Mouse (Mus musculus): Measurements from ENCODE around the gene Rpl13. TPM values are rescaled to one million over a fixed set of nuclear protein-coding genes. Genes with fewer than 3 reads are reported as not detected.

The Rpl13 gene
- polyA plus RNA-seq, 1 experiment: 864 TPM

DNA sequence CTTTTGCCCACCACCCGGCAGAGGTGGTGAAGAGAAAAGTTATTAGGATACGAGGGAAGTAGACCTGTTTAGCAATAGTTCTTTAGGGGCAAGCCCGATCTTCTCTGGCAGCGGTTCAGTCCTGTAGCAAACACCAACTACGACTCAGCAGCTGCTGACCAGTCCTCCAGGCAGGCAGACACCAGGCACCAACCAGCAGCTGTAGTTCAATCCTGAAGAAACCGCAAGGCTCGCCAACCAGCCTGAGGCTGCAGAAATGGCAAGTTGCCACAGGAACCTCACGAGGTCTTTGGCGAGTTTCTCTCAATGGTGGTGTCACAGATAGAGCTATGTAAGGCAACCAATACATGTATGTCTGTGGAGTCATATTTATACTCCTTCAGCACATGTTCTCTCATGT, 10.7 kb downstream of the Rpl13 start:
- TF ChIP-seq POLR2A (IDR thresholded peaks at IDR 0.05; ENCODE audit: borderline replicate concordance, insufficient read depth, low read length): no peak
- no peak for TF ChIP-seq CTCF (IDR thresholded peaks at IDR 0.05; ENCODE audit: borderline replicate concordance, insufficient read depth, low read depth, low read length)
- H3K27ac ChIP-seq (ENCODE audit: insufficient read depth, low read length): no peak overlapping the region
- H3K27me3 ChIP-seq (ENCODE audit: control insufficient read depth, insufficient read depth, low read length): no peaks in the 10 kb centered on the region; the same call in 1 of the 2 replicates
- no peak for DNase-seq
- WGBS: 26% methylated on average over 9 of the region's 9 CpGs
- no peaks in the 10 kb centered on the region; the same call in 1 of the 2 replicates for H3K4me1 ChIP-seq (ENCODE audit: control insufficient read depth, insufficient read depth, low read length)
- H3K4me3 ChIP-seq (replicated peaks; ENCODE audit: insufficient read depth, low read depth, low read length): no peak overlapping the region

DNA sequence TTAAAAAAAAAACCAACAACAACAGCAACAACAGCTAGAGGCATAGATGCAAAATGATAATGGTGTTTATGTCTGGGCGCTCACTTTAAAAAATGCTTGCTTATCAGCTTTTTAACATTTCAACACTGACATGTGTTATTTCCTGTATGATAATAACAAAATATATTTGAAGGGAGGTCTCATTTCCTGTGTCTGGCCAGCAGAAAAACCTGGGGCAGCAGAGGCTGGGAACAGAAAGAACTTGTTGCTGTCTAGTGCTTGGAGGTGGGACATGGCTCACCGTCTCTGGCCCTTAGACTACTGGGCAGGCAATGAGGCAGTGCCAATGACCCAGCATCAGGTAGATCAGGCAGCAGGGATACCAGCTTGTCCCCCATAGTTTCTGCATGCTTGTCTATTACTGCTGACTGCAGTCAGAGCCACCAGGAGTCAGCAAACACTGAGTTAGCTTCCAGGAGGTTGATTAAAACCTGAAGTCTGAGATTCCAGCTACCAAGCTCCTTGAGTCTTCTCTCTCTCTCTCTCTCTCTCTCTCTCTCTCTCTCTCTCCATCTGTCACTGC, 11.8 kb downstream of the Rpl13 start:
- WGBS: 59% methylated on average over 2 of the region's 2 CpGs
- DNase-seq: no peak
- Histone ChIP-seq H3K4me1 (ENCODE audit: control insufficient read depth, insufficient read depth, low read length) (no peaks in the 10 kb centered on the region; the same call in 1 of the 2 replicates), H3K27ac (ENCODE audit: insufficient read depth, low read length) (no peak overlapping the region), H3K27me3 (ENCODE audit: control insufficient read depth, insufficient read depth, low read length) (no peaks in the 10 kb centered on the region; the same call in 1 of the 2 replicates), H3K4me3 (replicated peaks; ENCODE audit: insufficient read depth, low read depth, low read length) (no peak overlapping the region)
- TF ChIP-seq POLR2A (IDR thresholded peaks at IDR 0.05; ENCODE audit: borderline replicate concordance, insufficient read depth, low read length) (no peak), CTCF (IDR thresholded peaks at IDR 0.05; ENCODE audit: borderline replicate concordance, insufficient read depth, low read depth, low read length) (no peak)

DNA sequence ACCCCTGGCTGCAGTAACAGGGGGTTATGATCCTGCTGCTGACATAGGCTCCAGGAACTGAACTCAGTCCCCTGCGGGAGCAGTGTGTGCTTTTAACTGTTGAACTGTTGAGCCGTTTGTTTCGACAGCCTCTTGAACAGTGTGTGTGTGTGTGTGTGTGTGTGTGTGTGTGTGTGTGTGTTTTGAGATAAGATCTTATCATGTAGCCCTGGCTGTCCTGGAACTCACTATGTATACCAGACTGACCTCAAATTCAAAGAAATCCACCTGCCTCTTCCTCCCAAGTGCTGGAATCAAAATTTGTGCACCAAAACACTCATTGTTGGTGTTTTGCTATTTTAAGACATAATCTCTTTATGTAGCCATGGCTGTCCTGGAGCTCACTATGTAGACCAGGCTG, 12.5 kb downstream of the Rpl13 start:
- Histone ChIP-seq H3K27ac (ENCODE audit: insufficient read depth, low read length) (no peak overlapping the region), H3K4me3 (replicated peaks; ENCODE audit: insufficient read depth, low read depth, low read length) (no peak overlapping the region), H3K4me1 (ENCODE audit: control insufficient read depth, insufficient read depth, low read length) (no peaks in the 10 kb centered on the region; the same call in 1 of the 2 replicates), H3K27me3 (ENCODE audit: control insufficient read depth, insufficient read depth, low read length) (no peaks in the 10 kb centered on the region; the same call in 1 of the 2 replicates)
- 62% methylated on average over 3 of the region's 3 CpGs for WGBS
- DNase-seq: no peak
- TF ChIP-seq POLR2A (IDR thresholded peaks at IDR 0.05; ENCODE audit: borderline replicate concordance, insufficient read depth, low read length) (no peak), CTCF (IDR thresholded peaks at IDR 0.05; ENCODE audit: borderline replicate concordance, insufficient read depth, low read depth, low read length) (no peak)

DNA sequence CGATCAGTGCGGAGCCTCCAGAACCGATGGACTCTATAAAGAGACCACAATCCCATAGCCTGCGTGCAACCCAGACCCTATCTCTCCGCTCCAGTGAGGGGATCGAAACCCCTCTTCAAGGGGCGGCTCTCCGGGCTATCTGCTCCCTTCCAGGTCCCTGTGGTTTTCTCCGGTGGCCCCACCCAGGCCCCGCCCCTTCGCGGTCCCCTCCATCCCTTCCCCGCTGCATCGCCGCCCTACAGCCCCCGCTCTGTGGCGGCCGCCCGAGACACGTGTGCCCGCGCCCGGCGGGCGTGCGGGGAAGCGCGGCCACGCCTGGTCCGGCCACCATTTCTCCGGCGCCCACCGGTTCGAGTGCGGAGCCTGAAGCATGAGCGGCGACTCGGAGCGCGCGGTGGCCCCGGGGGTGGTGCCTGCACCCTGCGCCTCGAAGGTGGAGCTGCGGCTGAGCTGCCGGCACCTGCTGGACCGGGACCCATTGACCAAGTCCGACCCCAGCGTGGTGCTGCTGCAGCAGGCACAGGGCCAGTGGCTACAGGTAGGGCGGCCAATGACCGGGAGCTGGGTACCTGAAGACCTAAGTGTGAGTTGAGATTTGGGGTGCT, 15.1 kb downstream of the Rpl13 start, which contains the start of gene Cpne7:
Cpne7 (plus strand) TSS at position 248 of the 605 bp plus-strand sequence.
- Histone ChIP-seq H3K27ac (ENCODE audit: insufficient read depth, low read length) (no peak within 1 kb of the TSS), H3K4me1 (ENCODE audit: control insufficient read depth, insufficient read depth, low read length) (no peaks in the 10 kb centered on the region; the same call in 1 of the 2 replicates), H3K27me3 (ENCODE audit: control insufficient read depth, insufficient read depth, low read length) (no peaks in the 10 kb centered on the region; the same call in 1 of the 2 replicates), H3K4me3 (replicated peaks; ENCODE audit: insufficient read depth, low read depth, low read length) (peak within 1 kb of the TSS; percentile 47)
- no peak for TF ChIP-seq CTCF (IDR thresholded peaks at IDR 0.05; ENCODE audit: borderline replicate concordance, insufficient read depth, low read depth, low read length)
- no peak for TF ChIP-seq POLR2A (IDR thresholded peaks at IDR 0.05; ENCODE audit: borderline replicate concordance, insufficient read depth, low read length)
- DNase-seq: peak in 1 of 2 experiments; percentile 43
- 2% methylated on average over 51 of the region's 51 CpGs for WGBS

DNA sequence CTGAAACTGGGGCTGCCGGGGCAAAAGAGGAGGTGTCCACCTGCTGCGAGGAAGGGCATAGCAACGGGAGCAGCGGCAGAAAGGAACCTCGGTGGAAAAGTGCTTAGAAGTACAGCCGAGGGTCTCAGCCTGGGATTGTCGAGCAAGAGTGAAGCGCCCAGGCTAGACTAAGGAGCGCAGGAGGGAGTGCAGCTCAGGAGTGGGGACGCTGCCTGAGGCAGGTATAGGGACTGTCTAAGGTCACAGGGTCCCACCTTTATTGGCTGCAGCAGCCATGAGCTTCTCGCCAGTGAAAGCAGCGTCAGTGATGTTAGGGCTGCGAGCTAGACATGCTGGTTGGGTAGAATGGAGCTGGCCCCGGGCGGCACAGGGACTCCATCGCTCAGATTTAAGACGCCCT, 15.6 kb downstream of the Rpl13 start:
- 3% methylated on average over 17 of the region's 17 CpGs for WGBS
- Histone ChIP-seq H3K27me3 (ENCODE audit: control insufficient read depth, insufficient read depth, low read length) (no peaks in the 10 kb centered on the region; the same call in 1 of the 2 replicates), H3K27ac (ENCODE audit: insufficient read depth, low read length) (no peak overlapping the region), H3K4me1 (ENCODE audit: control insufficient read depth, insufficient read depth, low read length) (no peaks in the 10 kb centered on the region; the same call in 1 of the 2 replicates), H3K4me3 (replicated peaks; ENCODE audit: insufficient read depth, low read depth, low read length) (peak overlapping the region; percentile 47)
- TF ChIP-seq CTCF (IDR thresholded peaks at IDR 0.05; ENCODE audit: borderline replicate concordance, insufficient read depth, low read depth, low read length) (no peak), POLR2A (IDR thresholded peaks at IDR 0.05; ENCODE audit: borderline replicate concordance, insufficient read depth, low read length) (no peak)
- DNase-seq: no peak

DNA sequence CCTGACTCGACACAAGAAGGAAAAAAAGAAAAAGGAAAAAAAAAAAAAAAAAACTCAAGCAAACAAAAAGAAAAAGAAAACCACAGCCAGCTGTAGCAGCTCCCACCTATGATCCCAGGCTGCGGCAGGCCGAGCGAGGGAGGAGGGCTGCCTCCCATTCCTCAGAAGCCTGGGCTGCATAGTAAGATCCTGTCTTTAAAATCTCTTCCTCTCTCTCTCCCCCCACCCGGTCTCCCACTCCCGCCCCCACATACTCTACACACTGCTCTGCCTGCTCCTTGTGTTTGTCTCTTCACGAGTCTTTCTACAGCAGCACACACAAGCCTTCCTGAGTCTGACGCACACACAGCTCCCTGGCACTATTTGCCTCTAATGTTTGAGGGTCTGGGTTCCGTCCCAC, 19.9 kb downstream of the Rpl13 start:
- 70% methylated on average over 9 of the region's 9 CpGs for WGBS
- H3K27me3 ChIP-seq (ENCODE audit: control insufficient read depth, insufficient read depth, low read length): no peaks in the 10 kb centered on the region; the same call in 1 of the 2 replicates
- H3K4me3 ChIP-seq (replicated peaks; ENCODE audit: insufficient read depth, low read depth, low read length): no peak overlapping the region
- no peak for DNase-seq
- H3K27ac ChIP-seq (ENCODE audit: insufficient read depth, low read length): no peak overlapping the region
- no peak for TF ChIP-seq POLR2A (IDR thresholded peaks at IDR 0.05; ENCODE audit: borderline replicate concordance, insufficient read depth, low read length)
- TF ChIP-seq CTCF (IDR thresholded peaks at IDR 0.05; ENCODE audit: borderline replicate concordance, insufficient read depth, low read depth, low read length): no peak
- peaks cover 4% of the 10 kb centered on the region; the same call in 1 of the 2 replicates for H3K4me1 ChIP-seq (ENCODE audit: control insufficient read depth, insufficient read depth, low read length)

DNA sequence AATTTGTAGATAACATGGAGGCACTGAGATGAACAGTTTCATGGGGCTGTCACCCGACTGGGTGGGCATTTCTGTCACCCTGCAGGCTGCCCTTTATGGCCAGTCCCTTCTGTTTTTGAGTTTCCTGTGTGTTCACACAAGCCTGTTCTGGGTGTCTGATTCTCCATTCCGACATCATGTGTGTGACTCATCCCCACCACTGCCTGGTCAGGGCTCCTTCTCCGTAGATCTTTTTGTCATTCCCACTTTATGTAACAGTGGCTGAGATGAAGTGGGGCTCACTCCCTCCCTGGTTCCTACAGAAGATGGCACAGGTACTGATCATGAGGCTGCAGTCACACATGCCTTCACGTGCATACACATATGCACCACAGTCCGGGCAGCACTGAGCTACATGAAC, 20.5 kb downstream of the Rpl13 start:
- TF ChIP-seq POLR2A (IDR thresholded peaks at IDR 0.05; ENCODE audit: borderline replicate concordance, insufficient read depth, low read length) (no peak), CTCF (IDR thresholded peaks at IDR 0.05; ENCODE audit: borderline replicate concordance, insufficient read depth, low read depth, low read length) (no peak)

More for the DNA sequence above, 20.5 kb downstream of the Rpl13 start:
- 79% methylated on average over 5 of the region's 5 CpGs for WGBS
- Histone ChIP-seq H3K4me3 (replicated peaks; ENCODE audit: insufficient read depth, low read depth, low read length) (no peak overlapping the region), H3K27ac (ENCODE audit: insufficient read depth, low read length) (no peak overlapping the region), H3K4me1 (ENCODE audit: control insufficient read depth, insufficient read depth, low read length) (peaks cover 4% of the 10 kb centered on the region; the same call in 1 of the 2 replicates), H3K27me3 (ENCODE audit: control insufficient read depth, insufficient read depth, low read length) (no peaks in the 10 kb centered on the region)
- no peak for DNase-seq
